Mouse (Mus musculus) NIH3T3 (cell line): Measurements from ENCODE around the gene Hsbp1.

ENCODE experiments used
- DNase-seq: peaks from one replicate; pipeline ENCODE4 v3.0.0-alpha.2; 2012; ENCODE audit warnings: low read depth

Gene Hsbp1

DNA sequence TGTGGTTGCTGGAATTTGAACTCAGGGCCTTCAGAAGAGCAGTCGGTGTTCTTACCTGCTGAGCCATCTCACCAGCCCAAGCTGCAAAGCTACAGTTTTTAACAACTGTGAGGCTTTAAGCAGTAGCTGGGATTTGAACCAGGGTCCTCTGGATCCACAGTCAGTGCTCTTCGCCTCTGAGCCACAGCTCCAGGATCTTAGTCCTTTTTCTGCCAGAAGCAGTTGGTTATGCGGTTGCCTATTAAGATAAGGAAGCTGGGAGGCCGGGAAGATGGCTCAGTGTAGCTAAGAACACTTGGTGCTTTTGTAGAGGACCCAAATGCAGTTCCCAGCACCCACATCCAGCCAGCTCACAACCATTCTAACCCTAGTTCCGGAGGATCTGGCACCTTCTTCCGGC is 42.7 kb downstream of the Hsbp1 start:
- no peak for DNase-seq

DNA sequence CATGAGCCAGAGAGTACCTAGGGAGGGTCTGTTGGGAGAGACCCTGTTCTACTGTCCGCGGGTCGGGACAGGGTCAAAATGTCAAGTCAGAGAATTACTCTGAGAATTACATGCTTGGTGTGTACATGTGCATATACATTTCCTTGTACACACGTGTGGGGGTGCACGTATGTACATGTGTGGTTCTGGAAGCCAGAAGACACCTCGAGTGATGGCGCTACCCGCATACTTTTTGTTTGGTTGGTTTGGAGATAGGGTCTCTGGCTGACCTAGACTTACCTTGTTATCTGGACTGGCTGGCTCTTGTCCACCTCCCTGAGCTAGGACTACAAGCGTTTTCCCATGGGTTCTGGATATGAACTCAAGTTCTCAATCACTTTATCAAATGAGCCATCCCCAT is 49.8 kb downstream of the Hsbp1 start:
- no peak for DNase-seq

DNA sequence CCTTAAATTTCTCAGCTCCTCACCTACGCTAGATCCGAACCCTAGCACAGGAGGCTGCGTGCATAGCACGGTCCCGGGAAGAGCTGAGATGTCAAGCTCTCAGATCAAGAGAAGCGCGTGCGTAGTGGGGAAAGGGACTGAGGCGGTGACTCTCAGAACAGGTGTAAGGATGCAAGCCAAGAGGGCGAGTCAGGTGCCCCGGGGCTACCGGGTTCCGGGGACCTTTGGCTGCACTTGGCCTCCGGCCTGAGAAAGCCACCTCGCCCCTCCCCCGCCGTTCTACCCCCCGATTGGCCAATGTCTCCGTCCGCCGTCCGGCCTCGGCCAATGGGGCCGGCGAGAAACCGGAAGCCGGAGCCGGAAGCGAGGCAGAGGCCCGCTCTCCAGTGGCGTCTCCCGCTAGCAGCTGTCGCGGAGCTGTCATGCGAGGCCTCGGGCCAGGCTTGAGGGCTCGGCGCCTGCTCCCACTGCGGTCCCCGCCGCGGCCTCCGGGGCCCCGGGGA is 50.3 kb downstream of the Hsbp1 start, which contains the start of gene Mlycd:
TSS of gene Mlycd (plus strand) at position 355 of the 503 bp plus-strand sequence.
- peak; percentile 88 for DNase-seq

DNA sequence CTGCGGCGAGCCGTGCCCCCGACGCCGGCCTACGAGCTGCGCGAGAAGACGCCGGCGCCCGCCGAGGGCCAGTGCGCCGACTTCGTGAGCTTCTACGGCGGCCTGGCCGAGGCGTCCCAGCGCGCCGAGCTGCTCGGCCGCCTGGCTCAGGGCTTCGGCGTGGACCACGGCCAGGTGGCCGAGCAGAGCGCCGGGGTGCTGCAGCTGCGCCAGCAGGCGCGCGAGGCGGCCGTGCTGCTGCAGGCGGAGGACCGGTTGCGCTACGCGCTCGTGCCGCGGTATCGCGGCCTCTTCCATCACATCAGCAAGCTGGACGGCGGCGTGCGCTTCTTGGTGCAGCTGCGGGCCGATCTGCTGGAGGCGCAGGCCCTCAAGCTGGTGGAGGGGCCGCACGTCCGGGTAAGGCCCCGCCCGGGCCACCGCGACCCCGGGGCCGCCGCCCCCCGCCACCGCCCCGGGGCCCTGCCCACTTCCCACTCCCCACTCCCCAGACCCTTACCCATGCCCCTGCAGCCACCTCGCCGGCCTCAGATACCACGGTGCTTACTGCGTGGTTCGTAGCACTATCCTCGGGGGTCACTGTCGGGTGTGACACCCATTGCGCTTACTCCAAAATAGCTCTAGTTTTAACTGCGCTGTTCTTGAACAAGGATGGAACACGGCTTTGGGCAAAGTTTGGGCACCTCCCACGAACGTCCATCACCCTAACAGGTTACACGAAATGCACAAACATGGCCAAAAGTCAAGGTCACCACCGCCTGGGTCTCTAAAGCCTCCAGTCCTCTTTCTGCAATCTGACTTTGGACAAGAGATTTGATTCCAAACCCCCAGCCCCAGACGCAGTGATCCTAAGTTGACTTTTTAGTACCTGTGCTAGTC is 51.0 kb downstream of the Hsbp1 start:
- DNase-seq = no peak
